Mouse (Mus musculus): Measurements from ENCODE around the gene Tac4.

DNA sequence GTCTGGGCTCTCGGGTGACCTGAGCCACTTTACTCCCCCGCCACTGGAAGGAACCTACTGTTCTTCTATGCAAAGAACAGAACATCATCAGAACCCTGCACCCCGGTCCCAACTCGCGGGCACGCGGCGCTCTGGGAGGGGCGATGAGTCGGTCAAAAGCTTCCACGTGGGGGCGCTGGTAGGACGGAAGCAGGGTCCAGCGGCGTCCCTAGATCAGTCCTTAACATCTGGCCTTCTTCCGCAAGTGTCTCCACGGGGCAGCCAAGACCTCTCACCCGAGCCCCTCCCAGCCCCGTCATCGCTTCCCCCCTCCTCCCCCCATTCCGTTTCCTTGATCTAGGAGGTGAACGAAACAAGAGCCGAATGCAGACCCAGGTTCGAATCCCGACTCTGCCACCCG, 2.8 kb upstream of the Tac4 start:
- peak; percentile 35; the same call in 1 of the 2 replicates for TF ChIP-seq CTCF (IDR thresholded peaks at IDR 0.05; ENCODE audit: insufficient read depth, low read depth, low read length)
- TF ChIP-seq POLR2A (IDR thresholded peaks at IDR 0.05; ENCODE audit: insufficient read depth, low read depth, low read length): no peak
